Mouse (Mus musculus): ENCODE measurements around the gene Tma7.

DNA sequence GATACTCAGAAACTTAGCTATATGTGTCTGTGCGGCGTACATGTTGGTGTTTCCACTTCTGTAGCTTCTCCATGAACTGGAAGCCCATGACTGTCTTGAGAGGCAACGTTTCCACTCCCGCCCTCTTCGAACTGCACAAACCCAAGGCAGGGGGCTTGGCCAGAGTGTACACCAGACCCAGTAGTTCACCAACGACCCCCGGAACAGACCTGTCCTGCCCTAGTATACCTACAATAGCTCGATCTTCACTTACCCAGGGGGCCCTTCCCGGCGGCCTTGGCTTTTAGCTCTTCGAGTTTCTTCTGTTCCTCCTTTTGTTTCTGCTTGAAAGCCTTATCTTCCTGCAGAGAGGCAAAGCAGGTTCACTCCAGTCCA, 651 bp downstream of the Tma7 start:
- TF ChIP-seq POLR2A (IDR thresholded peaks at IDR 0.05; ENCODE audit: insufficient read depth, low read length) = no peak
- TF ChIP-seq EP300 (IDR thresholded peaks at IDR 0.05; ENCODE audit: insufficient read depth, low read depth, low read length) = no peak
- TF ChIP-seq CTCF (IDR thresholded peaks at IDR 0.05; ENCODE audit: low read depth, low read length) = no peak

All from ES-Bruce4 (cell line).